Mouse (Mus musculus) brain, embryonic 14.5 days (tissue): ENCODE measurements around the gene Os9.

Experiments used
- CTCF ChIP-seq: fragments of 200-500 bp; IDR thresholded peaks from 2 replicates; pipeline ENCODE4 v1.5.1; 2012; ENCODE audit warnings: inconsistent platforms, mild to moderate bottlenecking, moderate library complexity, borderline replicate concordance; ENCODE audit not compliant: insufficient read depth, insufficient read length; ENCODE audit errors: extremely low read depth
- POLR2A ChIP-seq: fragments of 200-500 bp; IDR thresholded peaks from 2 replicates; pipeline ENCODE4 v1.6.1; 2012; ENCODE audit warnings: mild to moderate bottlenecking, inconsistent platforms, borderline replicate concordance; ENCODE audit not compliant: poor library complexity, insufficient read depth, insufficient read length, severe bottlenecking; ENCODE audit errors: extremely low read depth

- TF ChIP-seq CTCF (no peak), POLR2A (no peak)
These were observed 72.1 kb downstream of the Os9 start for GRCm38 (mm10) chr10:127048608-127049394.
